Mouse (Mus musculus) hindbrain, embryonic 14.5 days (tissue): Measurements from ENCODE around the gene Proz. TPM values are rescaled to one million over a fixed set of nuclear protein-coding genes. Genes with fewer than 3 reads are reported as not detected.

Experiments used
- ATAC-seq: fragments of 200-750 bp; cut with Nextera tagmentation; 2 replicates; pipeline ENCODE4 v1.8.0; 2017; ENCODE audit warnings: moderate number of reproducible peaks, mild to moderate bottlenecking, moderate TSS enrichment, moderate library complexity; ENCODE audit not compliant: low FRiP score
- DNase-seq: peaks from one replicate; pipeline ENCODE4 v3.0.0-alpha.2; 2015; ENCODE audit warnings: low spot score
- H3K27ac ChIP-seq: fragments of 300-500 bp; sonication (generic); 2 replicates; pipeline ENCODE4 v1.5.1; 2014; ENCODE audit warnings: mild to moderate bottlenecking, moderate library complexity
- H3K27me3 ChIP-seq: fragments of 300-500 bp; sonication (generic); 2 replicates; pipeline ENCODE4 v1.6.1; 2014; ENCODE audit warnings: mild to moderate bottlenecking, low read length, mixed read lengths; ENCODE audit not compliant: control insufficient read depth, insufficient read depth
- H3K36me3 ChIP-seq: fragments of 300-500 bp; sonication (generic); replicated peaks from 2 replicates; pipeline ENCODE4 v1.6.1; 2014; ENCODE audit not compliant: control insufficient read depth, insufficient read depth
- H3K4me1 ChIP-seq: fragments of 300-500 bp; sonication (generic); replicated peaks from 2 replicates; pipeline ENCODE4 v1.6.1; 2014; ENCODE audit warnings: antibody characterized with exemption, low read length, mixed read lengths; ENCODE audit not compliant: control insufficient read depth, insufficient read depth
- H3K4me2 ChIP-seq: fragments of 300-500 bp; sonication (generic); replicated peaks from 2 replicates; pipeline ENCODE4 v1.6.1; 2014; ENCODE audit warnings: mild to moderate bottlenecking, moderate library complexity
- H3K4me3 ChIP-seq: fragments of 300-500 bp; sonication (generic); replicated peaks from 2 replicates; pipeline ENCODE4 v1.5.1; 2014; ENCODE audit warnings: mild to moderate bottlenecking, low read length
- H3K9ac ChIP-seq: fragments of 300-500 bp; sonication (generic); 2 replicates; pipeline ENCODE4 v1.6.1; 2014
- H3K9me3 ChIP-seq: fragments of 300-500 bp; sonication (generic); 2 replicates; pipeline ENCODE4 v1.6.1; 2016; ENCODE audit warnings: low read length; ENCODE audit not compliant: control insufficient read depth
- WGBS: fragments of 180-500 bp; shearing (Covaris S2); extraction: QIAGEN DNeasy Blood & Tissue Kit; methylation state at CpG from one replicate; pipeline ENCODE4 v1.1.7; 2014; 5-methylcytosine and 5-hydroxymethylcytosine counted together
- polyA plus RNA-seq: library from polyadenylated mRNA; unstranded; fragments of >200 nt; fragmentation: Nextera tagmentation; extraction: Ambion mirVana; gene quantifications from 2 replicates; pipeline ENCODE4 v1.2.1, GENCODE M21; 2014

Proz gene
- polyA plus RNA-seq = 0.86 and 0.90 TPM in 2 replicates

DNA sequence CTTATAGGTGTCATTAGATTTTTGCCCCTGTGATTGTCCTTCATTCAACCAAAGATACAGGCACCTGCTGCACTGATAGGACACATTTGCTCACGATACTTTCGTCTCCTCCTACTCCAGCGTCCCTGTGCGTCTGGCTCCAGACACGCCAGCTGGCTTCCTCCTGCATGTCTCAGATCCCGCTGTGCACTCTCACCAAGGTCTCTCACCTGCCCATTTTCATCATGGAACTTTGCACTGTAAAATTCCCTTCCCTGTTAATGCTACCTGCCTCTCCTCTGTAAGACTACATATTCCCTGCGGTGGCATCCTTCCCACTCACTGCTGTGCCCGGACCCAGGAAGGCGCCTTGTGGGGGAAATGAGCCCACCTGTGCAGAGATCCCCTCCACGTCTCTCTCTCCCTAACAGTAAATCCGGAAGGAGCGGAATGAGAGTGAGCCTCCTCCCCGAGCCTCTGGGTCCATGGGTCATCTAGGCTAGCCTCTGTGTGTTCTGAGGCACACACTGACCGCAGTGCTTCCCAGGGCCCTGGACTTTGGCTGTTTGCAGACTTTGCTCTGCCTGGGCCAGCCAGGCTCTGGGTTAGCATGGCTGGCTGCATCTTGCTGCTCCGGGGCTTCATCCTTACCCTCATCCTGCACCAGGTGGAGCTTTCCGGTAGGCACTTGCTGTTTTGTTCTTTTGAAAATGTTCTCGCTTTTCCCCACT is at the start of gene Proz:
Proz (plus strand) TSS at position 474 of the 710 bp plus-strand sequence.
- Histone ChIP-seq H3K27ac (no peak within 1 kb of the TSS), H3K36me3 (no peaks in the 10 kb centered on the region), H3K4me2 (no peak within 1 kb of the TSS), H3K9ac (no peak within 1 kb of the TSS), H3K4me1 (no peaks in the 10 kb centered on the region), H3K27me3 (no peaks in the 10 kb centered on the region), H3K9me3 (no peaks in the 10 kb centered on the region), H3K4me3 (no peak within 1 kb of the TSS)
- no peak for ATAC-seq
- no peak for DNase-seq
- WGBS = 81% methylated on average over 17 of the region's 17 CpGs

DNA sequence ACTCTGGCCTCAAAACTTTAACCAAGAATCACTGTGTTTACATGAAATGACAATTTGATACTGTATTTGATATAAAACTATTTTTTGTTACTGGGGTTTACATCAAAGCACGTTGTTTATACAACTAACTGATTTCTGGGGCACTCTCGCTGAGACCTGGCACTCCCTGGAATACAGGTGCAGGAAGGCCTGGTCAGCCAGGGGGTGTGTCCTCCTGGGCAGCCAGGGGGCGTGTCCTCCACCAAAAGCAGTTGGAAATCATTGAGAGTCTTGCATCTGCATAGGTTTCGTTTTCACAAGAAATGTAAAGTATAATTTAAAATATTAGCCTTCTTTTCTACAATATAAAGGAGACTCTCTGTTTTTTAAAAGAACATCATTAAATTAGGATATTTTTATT is 41.2 kb upstream of the Proz start:
- Histone ChIP-seq H3K9me3 (no peaks in the 10 kb centered on the region), H3K27ac (no peak overlapping the region), H3K4me1 (no peaks in the 10 kb centered on the region), H3K9ac (no peak overlapping the region), H3K4me3 (no peak overlapping the region), H3K4me2 (no peak overlapping the region), H3K36me3 (peaks cover 73% of the 10 kb centered on the region), H3K27me3 (no peaks in the 10 kb centered on the region)
- no peak for ATAC-seq
- WGBS = 68% methylated on average over 4 of the region's 4 CpGs
- DNase-seq = no peak

DNA sequence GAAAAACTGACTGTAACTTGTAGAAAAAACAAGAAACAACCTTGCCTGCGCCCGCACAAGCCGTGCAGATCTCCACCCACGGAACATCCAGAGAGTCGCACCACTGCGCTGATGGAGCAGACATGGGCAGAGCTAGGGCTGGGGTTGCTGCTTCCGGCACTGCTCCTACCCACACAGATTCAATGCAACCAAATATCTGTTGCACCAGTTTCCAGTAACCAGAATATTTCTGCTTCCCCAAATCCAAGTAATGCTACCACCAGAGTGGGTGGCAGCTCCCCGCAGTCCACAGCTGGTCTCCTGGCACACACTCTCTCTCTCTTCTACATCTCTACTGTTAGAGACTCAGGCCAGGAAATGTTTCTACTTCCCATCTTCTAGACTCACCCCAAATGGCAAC is 38.9 kb upstream of the Proz start:
- H3K4me3 ChIP-seq = no peak overlapping the region
- no peak overlapping the region for H3K4me2 ChIP-seq
- ATAC-seq (no peak), DNase-seq (no peak)
- H3K36me3 ChIP-seq = peaks cover 51% of the 10 kb centered on the region
- H3K9me3 ChIP-seq = no peaks in the 10 kb centered on the region
- H3K27ac ChIP-seq = no peak overlapping the region
- H3K9ac ChIP-seq = no peak overlapping the region
- no peaks in the 10 kb centered on the region for H3K27me3 ChIP-seq
- no peaks in the 10 kb centered on the region for H3K4me1 ChIP-seq
- 97% methylated on average over 8 of the region's 8 CpGs for WGBS

DNA sequence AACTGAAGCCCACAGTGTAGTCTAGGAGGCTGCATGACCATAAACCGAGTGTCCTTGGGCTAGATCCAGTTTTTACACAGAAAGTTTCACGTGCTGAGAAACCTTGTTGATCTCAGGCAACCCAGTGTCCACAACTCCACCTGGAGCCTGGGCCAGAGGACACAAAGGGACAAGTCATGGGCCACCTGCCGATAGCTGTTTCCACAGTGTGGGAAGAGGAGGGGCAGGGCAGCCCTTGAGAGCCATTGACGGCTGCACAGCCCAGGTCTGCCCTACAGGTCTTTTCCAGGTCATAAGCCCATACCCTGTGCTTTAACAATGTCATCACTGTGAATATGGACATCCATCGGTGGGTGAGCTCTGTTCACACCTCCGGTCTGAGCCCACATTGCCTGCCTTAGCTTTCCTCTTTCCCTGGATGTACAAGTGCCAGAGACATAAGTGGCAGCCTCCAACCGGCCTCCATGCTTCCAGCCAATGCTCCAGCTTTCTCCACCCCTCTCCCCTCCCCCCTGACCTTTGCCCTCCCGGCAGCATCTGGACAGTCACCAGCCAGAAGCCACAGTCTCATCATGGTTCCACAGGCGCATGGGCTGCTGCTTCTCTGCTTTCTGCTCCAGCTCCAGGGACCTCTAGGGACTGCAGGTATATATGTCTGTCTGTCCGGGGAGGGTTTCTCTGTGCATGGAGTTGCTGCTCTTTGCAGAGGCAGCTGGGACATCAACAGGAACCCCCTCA is 35.1 kb upstream of the Proz start, which contains the start of gene F7:
F7 (plus strand) TSS at position 548 of the 738 bp plus-strand sequence.
- Histone ChIP-seq H3K4me3 (no peak within 1 kb of the TSS), H3K36me3 (peaks cover 13% of the 10 kb centered on the region), H3K4me2 (no peak within 1 kb of the TSS), H3K4me1 (no peaks in the 10 kb centered on the region), H3K9me3 (no peaks in the 10 kb centered on the region), H3K27ac (no peak within 1 kb of the TSS), H3K9ac (no peak within 1 kb of the TSS), H3K27me3 (no peaks in the 10 kb centered on the region)
- WGBS = 70% methylated on average over 10 of the region's 10 CpGs
- ATAC-seq (no peak), DNase-seq (no peak)

DNA sequence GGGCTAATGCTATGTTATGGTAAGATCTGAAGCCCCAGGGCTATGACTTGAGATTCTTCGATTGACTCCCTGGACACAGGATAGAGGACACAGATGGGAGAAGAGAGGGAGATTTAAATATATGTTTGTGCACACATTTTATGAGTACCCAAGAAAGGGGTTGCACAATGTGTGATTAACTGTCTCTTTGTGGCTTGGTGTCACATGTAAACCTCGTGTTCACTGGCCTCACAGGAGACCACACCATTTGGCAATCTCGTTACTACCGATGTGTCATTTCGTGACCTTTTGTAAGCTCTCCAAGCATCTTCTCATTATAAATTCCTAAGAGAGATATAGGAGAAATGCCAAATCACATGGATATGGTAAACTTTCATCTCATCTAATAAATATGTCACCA is 33.1 kb upstream of the Proz start:
- Histone ChIP-seq H3K9ac (no peak overlapping the region), H3K27ac (no peak overlapping the region), H3K4me1 (no peaks in the 10 kb centered on the region), H3K36me3 (no peaks in the 10 kb centered on the region), H3K9me3 (no peaks in the 10 kb centered on the region), H3K27me3 (no peaks in the 10 kb centered on the region), H3K4me2 (no peak overlapping the region), H3K4me3 (no peak overlapping the region)
- DNase-seq (no peak), ATAC-seq (no peak)
- WGBS = 86% methylated on average over 5 of the region's 5 CpGs

DNA sequence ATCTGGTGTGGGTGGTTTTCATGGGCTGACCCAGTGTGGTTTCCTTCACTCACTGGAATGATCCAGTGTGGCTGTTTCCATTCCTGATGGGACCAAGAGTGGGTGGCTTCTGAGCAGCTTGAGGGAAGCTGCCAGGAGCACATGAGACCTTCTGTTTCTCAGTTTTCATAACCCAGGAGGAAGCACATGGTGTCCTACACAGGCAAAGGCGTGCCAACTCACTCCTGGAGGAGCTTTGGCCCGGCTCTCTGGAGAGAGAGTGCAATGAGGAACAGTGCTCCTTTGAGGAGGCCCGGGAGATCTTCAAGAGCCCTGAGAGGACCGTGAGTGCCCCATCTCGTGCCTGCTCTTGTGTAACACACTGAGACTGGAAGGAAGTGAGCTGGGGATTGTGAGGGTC is 32.2 kb upstream of the Proz start:
- Histone ChIP-seq H3K4me1 (no peaks in the 10 kb centered on the region), H3K9me3 (no peaks in the 10 kb centered on the region), H3K4me2 (no peak overlapping the region), H3K27ac (no peak overlapping the region), H3K27me3 (no peaks in the 10 kb centered on the region), H3K9ac (no peak overlapping the region), H3K4me3 (no peak overlapping the region), H3K36me3 (no peaks in the 10 kb centered on the region)
- 84% methylated on average over 5 of the region's 5 CpGs for WGBS
- no peak for ATAC-seq
- no peak for DNase-seq

DNA sequence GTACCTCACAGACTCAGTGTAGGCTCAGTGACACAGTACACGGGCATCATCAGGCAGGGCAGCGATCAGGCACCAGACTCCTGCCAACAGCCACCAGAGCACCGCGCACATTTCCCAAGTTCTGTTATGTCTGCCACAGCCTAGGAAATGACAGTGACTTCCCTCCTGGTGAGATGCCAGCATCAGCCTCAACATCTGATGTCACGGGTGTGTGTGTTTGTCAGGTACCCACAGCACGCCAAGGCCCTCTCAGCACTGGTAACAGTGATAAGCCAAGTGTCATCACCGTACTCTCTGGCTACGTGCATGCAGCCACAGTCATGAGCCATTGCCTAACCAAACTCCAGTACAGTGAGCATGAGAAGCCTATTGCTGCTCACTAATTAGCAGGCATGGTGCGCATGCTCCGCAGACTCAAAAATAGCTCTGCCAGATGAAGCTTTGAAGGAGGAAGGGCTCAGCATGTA is 24.3 kb upstream of the Proz start:
- Histone ChIP-seq H3K27me3 (no peaks in the 10 kb centered on the region), H3K4me3 (no peak overlapping the region), H3K4me2 (no peak overlapping the region), H3K4me1 (no peaks in the 10 kb centered on the region), H3K9me3 (no peaks in the 10 kb centered on the region), H3K27ac (no peak overlapping the region), H3K36me3 (no peaks in the 10 kb centered on the region), H3K9ac (no peak overlapping the region)
- 92% methylated on average over 10 of the region's 10 CpGs for WGBS
- no peak for ATAC-seq
- DNase-seq = no peak

DNA sequence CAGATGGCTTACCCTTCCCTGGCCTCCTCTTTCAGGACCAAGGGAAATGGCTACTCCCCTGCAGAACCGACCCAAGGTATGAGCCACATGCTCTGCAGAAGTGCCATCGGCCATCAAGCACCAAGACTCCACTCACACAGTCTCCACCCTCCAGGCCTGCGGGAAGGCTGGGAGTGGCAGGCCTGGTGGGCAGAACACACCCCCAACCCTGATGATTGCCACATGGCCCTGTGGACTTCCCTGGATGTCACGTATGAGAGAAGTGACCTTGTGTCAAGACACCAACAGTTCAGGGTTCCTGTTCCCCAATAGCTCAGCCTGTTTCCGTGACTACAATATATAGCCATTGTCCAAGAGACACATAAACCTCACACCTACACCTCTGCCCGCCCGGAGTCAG is 23.7 kb upstream of the Proz start, which contains the start of gene F10:
F10 (plus strand) TSS at position 294 of the 400 bp plus-strand sequence.
- H3K36me3 ChIP-seq = no peaks in the 10 kb centered on the region
- H3K4me3 ChIP-seq = no peak within 1 kb of the TSS
- no peaks in the 10 kb centered on the region for H3K4me1 ChIP-seq
- no peaks in the 10 kb centered on the region for H3K9me3 ChIP-seq
- DNase-seq (no peak), ATAC-seq (no peak)
- H3K4me2 ChIP-seq = no peak within 1 kb of the TSS
- H3K9ac ChIP-seq = no peak within 1 kb of the TSS
- 81% methylated on average over 7 of the region's 7 CpGs for WGBS
- H3K27me3 ChIP-seq = no peaks in the 10 kb centered on the region
- H3K27ac ChIP-seq = no peak within 1 kb of the TSS

DNA sequence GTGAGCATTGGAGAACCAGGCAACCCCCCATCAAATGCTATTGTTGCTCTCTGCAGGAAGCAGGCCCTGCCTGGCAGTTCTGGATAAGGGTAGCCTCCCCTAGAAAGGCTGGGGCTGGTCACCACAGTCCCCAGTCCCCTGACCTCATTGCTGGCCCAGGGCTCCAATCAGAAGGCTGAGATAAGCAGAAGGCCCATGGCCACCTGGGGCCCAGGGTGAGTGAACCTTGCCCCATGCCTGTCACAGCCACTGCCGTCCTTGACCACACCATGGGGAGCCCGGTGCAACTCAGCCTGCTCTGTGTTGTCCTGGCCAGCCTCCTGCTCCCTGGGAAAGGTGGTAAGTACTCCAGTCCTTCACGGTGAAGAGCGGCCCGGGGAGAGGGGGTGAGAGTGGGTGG is 23.1 kb upstream of the Proz start:
- no peak overlapping the region for H3K4me3 ChIP-seq
- H3K27ac ChIP-seq = no peak overlapping the region
- no peaks in the 10 kb centered on the region for H3K9me3 ChIP-seq
- H3K4me1 ChIP-seq = no peaks in the 10 kb centered on the region
- no peak overlapping the region for H3K4me2 ChIP-seq
- ATAC-seq = no peak
- no peaks in the 10 kb centered on the region for H3K36me3 ChIP-seq
- H3K9ac ChIP-seq = no peak overlapping the region
- no peaks in the 10 kb centered on the region for H3K27me3 ChIP-seq
- WGBS = 41% methylated on average over 5 of the region's 5 CpGs
- DNase-seq = no peak
